Mouse (Mus musculus): ENCODE measurements at regions not wholly inside any gene's neighbourhood (a gene's known extent, or its start where the extent isn't known, plus 50 kb on each side); places are given as distances from the start of the nearest gene placed in this dataset.

DNA sequence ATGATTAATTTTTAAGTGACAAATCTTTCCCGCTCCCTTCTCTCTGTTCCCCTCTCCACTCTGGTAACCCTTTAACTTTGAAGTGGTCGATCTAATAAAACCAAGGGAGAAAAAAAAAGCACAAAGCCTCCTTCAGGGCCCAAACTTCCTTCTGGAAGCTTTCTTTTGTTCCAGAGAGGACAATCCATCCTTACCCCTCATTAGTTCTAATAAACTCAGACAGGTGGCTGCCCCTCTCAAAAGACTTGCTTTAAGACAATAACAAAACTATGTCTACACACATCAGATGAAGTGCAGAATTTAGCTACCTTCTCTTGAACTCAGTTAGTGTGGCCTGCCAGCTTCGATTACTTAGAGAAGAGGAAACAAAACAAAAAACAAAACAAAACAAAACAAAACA is 94.6 kb upstream of the Fat1 start:
- 38% methylated on average over 3 of the region's 3 CpGs for WGBS
- Histone ChIP-seq H3K9me3 (ENCODE audit: control insufficient read depth, low read length) (no peaks in the 10 kb centered on the region), H3K9ac (ENCODE audit: low read length) (no peak overlapping the region), H3K27ac (ENCODE audit: low read length) (no peak overlapping the region), H3K36me3 (ENCODE audit: control insufficient read depth, insufficient read depth, low read length) (no peaks in the 10 kb centered on the region), H3K4me2 (ENCODE audit: low read depth, low read length) (no peak overlapping the region), H3K27me3 (ENCODE audit: control insufficient read depth, insufficient read depth, low read depth, low read length) (no peaks in the 10 kb centered on the region), H3K4me3 (ENCODE audit: low read length) (no peak overlapping the region), H3K4me1 (replicated peaks; ENCODE audit: control insufficient read depth, insufficient read depth, low read length) (peaks cover 6% of the 10 kb centered on the region; the same call in 1 of the 2 replicates)
- no peak for ATAC-seq (ENCODE audit: low read depth)

DNA sequence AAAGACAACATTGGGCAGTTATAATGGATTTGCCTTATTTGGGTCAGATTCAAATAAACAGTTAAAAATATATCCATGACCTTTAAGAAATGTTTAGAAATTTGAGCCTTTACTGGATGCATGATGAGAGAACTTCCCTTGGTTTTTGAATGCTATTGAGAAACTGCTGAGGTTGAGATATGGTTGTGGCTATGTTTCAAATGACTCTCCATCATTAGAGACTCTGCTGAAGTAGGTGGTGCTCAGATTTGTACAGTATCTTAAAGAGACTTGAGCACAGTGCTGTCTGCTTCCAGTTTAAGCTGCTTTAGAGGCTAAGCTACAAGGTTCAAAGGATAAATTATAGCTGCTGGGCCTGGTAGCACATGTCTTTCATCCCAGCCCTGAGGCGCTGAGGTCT is 90.9 kb upstream of the Fat1 start:
- Histone ChIP-seq H3K4me1 (replicated peaks; ENCODE audit: control insufficient read depth, insufficient read depth, low read length) (peaks cover 2% of the 10 kb centered on the region; the same call in 1 of the 2 replicates), H3K27me3 (ENCODE audit: control insufficient read depth, insufficient read depth, low read depth, low read length) (no peaks in the 10 kb centered on the region), H3K4me3 (ENCODE audit: low read length) (no peak overlapping the region), H3K27ac (ENCODE audit: low read length) (no peak overlapping the region), H3K4me2 (ENCODE audit: low read depth, low read length) (no peak overlapping the region), H3K36me3 (ENCODE audit: control insufficient read depth, insufficient read depth, low read length) (no peaks in the 10 kb centered on the region), H3K9ac (ENCODE audit: low read length) (no peak overlapping the region), H3K9me3 (ENCODE audit: control insufficient read depth, low read length) (no peaks in the 10 kb centered on the region)
- WGBS, result 88% methylated on average over 1 of the region's 1 CpGs
- ATAC-seq (ENCODE audit: low read depth), result 0 out of 2 replicates have a peak, but pooled peaks have one; percentile 54

DNA sequence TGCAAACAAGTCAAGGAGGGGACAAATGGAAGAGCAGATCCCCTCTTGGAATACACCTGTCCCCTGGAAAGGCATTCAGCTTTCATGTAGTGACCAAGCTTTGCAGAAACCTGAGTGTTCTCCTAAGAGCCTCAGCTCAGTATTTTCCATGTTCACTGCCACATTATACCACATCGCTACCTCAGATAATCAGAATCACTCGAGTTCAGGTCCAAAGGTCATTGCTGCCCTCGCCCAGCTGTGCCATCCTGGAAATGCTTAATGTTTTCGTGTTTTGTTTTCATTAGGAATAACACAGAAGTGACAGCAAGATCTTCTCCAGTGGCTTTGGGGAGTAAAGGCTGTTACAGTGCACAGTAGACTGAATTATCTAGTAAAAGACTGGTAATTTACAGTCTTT is 83.0 kb upstream of the Fat1 start:
- Histone ChIP-seq H3K27me3 (ENCODE audit: control insufficient read depth, insufficient read depth, low read depth, low read length) (no peaks in the 10 kb centered on the region), H3K9ac (ENCODE audit: low read length) (no peak overlapping the region), H3K27ac (ENCODE audit: low read length) (no peak overlapping the region), H3K9me3 (ENCODE audit: control insufficient read depth, low read length) (no peaks in the 10 kb centered on the region; the same call in 1 of the 2 replicates), H3K4me3 (ENCODE audit: low read length) (no peak overlapping the region), H3K4me2 (ENCODE audit: low read depth, low read length) (no peak overlapping the region), H3K36me3 (ENCODE audit: control insufficient read depth, insufficient read depth, low read length) (no peaks in the 10 kb centered on the region), H3K4me1 (replicated peaks; ENCODE audit: control insufficient read depth, insufficient read depth, low read length) (no peaks in the 10 kb centered on the region)
- 57% methylated on average over 4 of the region's 4 CpGs for WGBS
- ATAC-seq (ENCODE audit: low read depth), result no peak

DNA sequence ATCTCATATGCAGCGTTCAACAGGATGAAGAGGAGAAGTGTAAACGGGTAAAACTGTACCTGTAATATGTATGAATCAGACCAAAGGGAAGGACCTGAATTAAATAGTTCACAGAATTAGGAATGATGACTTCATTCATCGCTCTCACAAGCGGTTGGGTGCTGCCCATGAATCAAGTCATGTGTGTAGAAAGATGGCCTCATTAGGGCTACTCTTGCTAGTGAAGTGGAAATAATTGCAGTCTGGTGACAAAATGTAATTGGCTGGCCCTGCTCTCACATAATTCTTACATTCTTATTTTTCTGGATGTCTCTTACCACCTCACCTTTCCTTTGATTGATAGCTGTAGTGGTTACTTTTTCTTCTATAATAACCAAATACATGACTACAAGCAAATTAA is 80.1 kb upstream of the Fat1 start:
- Histone ChIP-seq H3K4me3 (ENCODE audit: low read length) (no peak overlapping the region), H3K4me2 (ENCODE audit: low read depth, low read length) (no peak overlapping the region), H3K27ac (ENCODE audit: low read length) (no peak overlapping the region), H3K9me3 (ENCODE audit: control insufficient read depth, low read length) (no peaks in the 10 kb centered on the region; the same call in 1 of the 2 replicates), H3K9ac (ENCODE audit: low read length) (no peak overlapping the region), H3K4me1 (replicated peaks; ENCODE audit: control insufficient read depth, insufficient read depth, low read length) (no peaks in the 10 kb centered on the region), H3K36me3 (ENCODE audit: control insufficient read depth, insufficient read depth, low read length) (no peaks in the 10 kb centered on the region), H3K27me3 (ENCODE audit: control insufficient read depth, insufficient read depth, low read depth, low read length) (no peaks in the 10 kb centered on the region)
- no peak for ATAC-seq (ENCODE audit: low read depth)
- WGBS, result 94% methylated on average over 4 of the region's 4 CpGs

DNA sequence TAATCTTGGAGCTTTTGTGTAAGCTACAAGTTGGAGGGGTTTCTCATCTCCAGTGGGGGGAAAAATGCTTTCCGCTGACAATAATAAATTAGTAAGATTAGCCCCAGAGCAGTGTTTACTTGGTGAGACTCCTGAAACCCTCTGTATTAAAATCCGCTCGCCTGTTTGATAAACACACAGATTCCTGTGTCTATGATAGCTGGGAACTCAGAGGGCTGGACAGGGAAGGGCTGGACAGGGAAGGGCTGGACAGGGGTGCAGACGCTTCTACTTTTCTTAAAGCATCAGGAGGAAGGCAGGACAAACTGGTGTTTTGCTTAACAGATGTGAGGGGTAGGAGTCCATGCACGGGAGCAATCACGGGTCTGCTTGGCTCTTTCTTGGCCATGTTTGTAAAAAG is 68.0 kb upstream of the Fat1 start:
- Histone ChIP-seq H3K36me3 (ENCODE audit: control insufficient read depth, insufficient read depth, low read length) (no peaks in the 10 kb centered on the region), H3K9me3 (ENCODE audit: control insufficient read depth, low read length) (no peaks in the 10 kb centered on the region), H3K9ac (ENCODE audit: low read length) (no peak overlapping the region), H3K4me2 (ENCODE audit: low read depth, low read length) (0 out of 2 replicates have a peak overlapping the region, but pooled peaks have one; percentile 16), H3K4me1 (replicated peaks; ENCODE audit: control insufficient read depth, insufficient read depth, low read length) (no peaks in the 10 kb centered on the region), H3K4me3 (ENCODE audit: low read length) (no peak overlapping the region), H3K27me3 (ENCODE audit: control insufficient read depth, insufficient read depth, low read depth, low read length) (no peaks in the 10 kb centered on the region), H3K27ac (ENCODE audit: low read length) (no peak overlapping the region)
- ATAC-seq (ENCODE audit: low read depth), result no peak
- WGBS, result 32% methylated on average over 6 of the region's 6 CpGs

DNA sequence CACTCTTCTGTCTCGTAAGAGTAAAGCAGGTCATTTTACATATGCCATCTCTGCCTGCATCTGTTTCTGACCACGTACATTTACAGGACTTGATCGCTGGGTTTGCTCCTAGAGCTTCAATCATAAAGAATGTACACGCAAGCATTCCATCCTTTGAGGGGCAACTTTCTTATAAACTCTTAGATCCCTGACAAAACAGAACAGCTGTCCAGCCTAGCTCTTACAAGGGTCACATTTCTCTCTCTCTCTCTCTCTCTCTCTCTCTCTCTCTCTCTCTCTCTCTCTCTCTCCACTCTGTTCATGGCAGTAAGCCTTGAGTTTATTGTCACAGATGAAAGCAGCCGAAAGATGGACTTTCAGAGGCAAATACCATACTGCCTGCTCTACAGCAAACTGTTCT is 67.6 kb upstream of the Fat1 start:
- H3K9me3 ChIP-seq (ENCODE audit: control insufficient read depth, low read length), result no peaks in the 10 kb centered on the region
- H3K27me3 ChIP-seq (ENCODE audit: control insufficient read depth, insufficient read depth, low read depth, low read length), result no peaks in the 10 kb centered on the region
- no peak overlapping the region for H3K4me2 ChIP-seq (ENCODE audit: low read depth, low read length)
- H3K36me3 ChIP-seq (ENCODE audit: control insufficient read depth, insufficient read depth, low read length), result no peaks in the 10 kb centered on the region
- H3K4me1 ChIP-seq (replicated peaks; ENCODE audit: control insufficient read depth, insufficient read depth, low read length), result no peaks in the 10 kb centered on the region
- no peak overlapping the region for H3K9ac ChIP-seq (ENCODE audit: low read length)
- no peak overlapping the region for H3K4me3 ChIP-seq (ENCODE audit: low read length)
- no peak overlapping the region for H3K27ac ChIP-seq (ENCODE audit: low read length)
- no peak for ATAC-seq (ENCODE audit: low read depth)
- 23% methylated on average over 5 of the region's 5 CpGs for WGBS

DNA sequence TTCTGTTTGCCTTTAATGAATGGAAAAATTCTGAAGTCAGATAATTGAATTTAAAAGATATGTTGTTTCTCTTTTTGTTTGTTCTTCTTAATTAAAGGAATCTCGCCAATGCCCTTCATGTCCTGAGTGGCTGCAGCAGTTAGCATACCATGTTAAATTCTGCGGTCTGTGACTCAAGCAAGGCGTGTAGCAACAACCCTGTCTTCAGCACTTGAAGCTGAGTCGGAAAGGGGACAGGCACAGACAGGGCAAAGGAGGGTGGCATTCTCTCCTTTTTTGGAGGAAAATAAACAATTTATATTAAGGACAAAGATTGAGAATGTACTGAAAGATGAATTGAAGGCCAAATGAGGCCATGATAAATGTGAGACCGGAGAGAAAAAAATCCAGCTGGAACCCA is 58.2 kb upstream of the Fat1 start:
- no peaks in the 10 kb centered on the region for H3K36me3 ChIP-seq (ENCODE audit: control insufficient read depth, insufficient read depth, low read length)
- 29% methylated on average over 5 of the region's 5 CpGs for WGBS
- no peak for ATAC-seq (ENCODE audit: low read depth)
- no peaks in the 10 kb centered on the region for H3K27me3 ChIP-seq (ENCODE audit: control insufficient read depth, insufficient read depth, low read depth, low read length)
- H3K4me1 ChIP-seq (replicated peaks; ENCODE audit: control insufficient read depth, insufficient read depth, low read length), result no peaks in the 10 kb centered on the region
- H3K9me3 ChIP-seq (ENCODE audit: control insufficient read depth, low read length), result no peaks in the 10 kb centered on the region
- H3K4me2 ChIP-seq (ENCODE audit: low read depth, low read length), result no peak overlapping the region
- H3K27ac ChIP-seq (ENCODE audit: low read length), result no peak overlapping the region
- no peak overlapping the region for H3K9ac ChIP-seq (ENCODE audit: low read length)
- no peak overlapping the region for H3K4me3 ChIP-seq (ENCODE audit: low read length)

DNA sequence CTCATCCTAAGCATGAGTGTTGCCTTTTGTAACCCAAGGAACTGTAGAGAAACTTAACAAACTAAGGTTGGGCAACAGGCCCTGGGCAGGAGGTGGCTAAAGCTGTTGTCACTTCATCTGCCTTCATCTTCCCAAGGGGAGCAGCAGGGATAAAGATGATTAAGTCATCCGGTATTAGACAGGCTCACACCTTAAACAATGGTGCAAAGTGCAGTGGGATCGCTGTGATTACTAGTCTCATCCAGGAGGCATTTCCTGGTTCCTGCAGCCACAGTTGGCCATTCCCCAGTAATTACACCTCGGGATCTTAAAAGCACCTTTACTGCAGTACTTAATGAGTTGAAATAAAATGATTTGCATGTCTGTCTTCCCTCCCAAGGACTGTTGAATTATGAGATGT is 57.0 kb upstream of the Fat1 start:
- no peak for ATAC-seq (ENCODE audit: low read depth)
- no peak overlapping the region for H3K27ac ChIP-seq (ENCODE audit: low read length)
- H3K4me2 ChIP-seq (ENCODE audit: low read depth, low read length), result no peak overlapping the region
- no peaks in the 10 kb centered on the region for H3K36me3 ChIP-seq (ENCODE audit: control insufficient read depth, insufficient read depth, low read length)
- no peaks in the 10 kb centered on the region for H3K4me1 ChIP-seq (replicated peaks; ENCODE audit: control insufficient read depth, insufficient read depth, low read length)
- WGBS, result 57% methylated on average over 3 of the region's 3 CpGs
- no peaks in the 10 kb centered on the region for H3K9me3 ChIP-seq (ENCODE audit: control insufficient read depth, low read length)
- H3K4me3 ChIP-seq (ENCODE audit: low read length), result no peak overlapping the region
- H3K9ac ChIP-seq (ENCODE audit: low read length), result no peak overlapping the region
- H3K27me3 ChIP-seq (ENCODE audit: control insufficient read depth, insufficient read depth, low read depth, low read length), result no peaks in the 10 kb centered on the region

DNA sequence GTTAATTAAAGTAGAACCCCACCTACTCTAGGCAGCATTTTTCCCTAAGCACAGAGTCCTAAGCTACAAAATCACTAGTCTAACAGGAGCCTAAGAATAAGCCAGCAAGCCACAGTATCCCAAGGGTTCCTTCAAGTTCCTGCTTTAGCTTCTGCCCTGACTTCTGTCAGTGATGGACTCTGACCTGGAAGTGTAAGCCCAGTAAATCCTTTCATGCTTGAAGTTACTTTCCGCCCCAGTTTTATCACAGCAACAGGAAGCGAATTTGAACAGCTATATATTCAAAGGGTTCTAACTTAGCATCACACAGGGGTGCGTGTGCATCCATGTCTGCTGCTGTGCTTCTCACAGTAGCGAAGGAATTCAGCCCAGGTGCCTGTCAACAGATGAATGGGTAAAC is 56.1 kb upstream of the Fat1 start:
- H3K27me3 ChIP-seq (ENCODE audit: control insufficient read depth, insufficient read depth, low read depth, low read length), result no peaks in the 10 kb centered on the region
- WGBS, result 53% methylated on average over 4 of the region's 4 CpGs
- no peak overlapping the region for H3K4me2 ChIP-seq (ENCODE audit: low read depth, low read length)
- no peak overlapping the region for H3K27ac ChIP-seq (ENCODE audit: low read length)
- H3K36me3 ChIP-seq (ENCODE audit: control insufficient read depth, insufficient read depth, low read length), result no peaks in the 10 kb centered on the region
- no peak overlapping the region for H3K9ac ChIP-seq (ENCODE audit: low read length)
- H3K9me3 ChIP-seq (ENCODE audit: control insufficient read depth, low read length), result no peaks in the 10 kb centered on the region
- ATAC-seq (ENCODE audit: low read depth), result no peak
- no peak overlapping the region for H3K4me3 ChIP-seq (ENCODE audit: low read length)
- no peaks in the 10 kb centered on the region for H3K4me1 ChIP-seq (replicated peaks; ENCODE audit: control insufficient read depth, insufficient read depth, low read length)

DNA sequence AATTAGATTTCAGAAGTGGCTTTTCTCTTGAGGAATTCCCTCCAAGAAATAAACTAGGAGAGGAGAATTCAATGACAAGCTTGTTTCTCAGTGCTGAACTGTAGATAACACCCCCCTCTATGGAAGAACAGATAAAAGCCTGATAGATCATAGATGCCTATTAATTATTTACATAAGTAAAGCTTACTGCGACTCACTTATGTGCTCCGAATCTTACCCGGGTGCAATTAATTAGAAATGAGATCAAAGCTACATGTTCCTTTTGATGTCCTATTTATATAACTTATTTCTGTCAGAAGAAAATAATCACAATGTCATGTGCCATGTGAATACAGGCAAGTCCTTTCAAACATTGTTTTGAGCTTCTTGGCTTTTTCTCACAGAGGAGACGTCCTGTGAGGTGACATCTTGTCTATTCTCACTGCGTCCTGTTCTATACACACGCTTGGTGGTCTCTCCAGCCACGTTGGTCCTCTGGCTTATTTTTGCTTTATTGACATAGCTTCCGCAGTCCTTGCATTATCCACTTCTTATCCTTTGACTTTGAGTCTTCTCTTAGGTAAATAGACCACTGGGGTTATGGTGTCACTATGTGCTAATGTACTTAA is 50.7 kb upstream of the Fat1 start:
- ATAC-seq (ENCODE audit: low read depth), result peak; percentile 38; the same call in 1 of the 2 replicates
- no peaks in the 10 kb centered on the region for H3K4me1 ChIP-seq (replicated peaks; ENCODE audit: control insufficient read depth, insufficient read depth, low read length)
- no peaks in the 10 kb centered on the region for H3K9me3 ChIP-seq (ENCODE audit: control insufficient read depth, low read length)
- WGBS, result 18% methylated on average over 8 of the region's 8 CpGs
- H3K36me3 ChIP-seq (ENCODE audit: control insufficient read depth, insufficient read depth, low read length), result no peaks in the 10 kb centered on the region
- H3K4me3 ChIP-seq (ENCODE audit: low read length), result no peak overlapping the region
- H3K27me3 ChIP-seq (ENCODE audit: control insufficient read depth, insufficient read depth, low read depth, low read length), result no peaks in the 10 kb centered on the region
- H3K9ac ChIP-seq (ENCODE audit: low read length), result no peak overlapping the region
- H3K27ac ChIP-seq (ENCODE audit: low read length), result no peak overlapping the region
- H3K4me2 ChIP-seq (ENCODE audit: low read depth, low read length), result no peak overlapping the region

Data from lung, embryonic 16.5 days (tissue).